ENCODE assay signal across 28 mouse cellular contexts in genomic region chr17:69821473-69821872, GRCm38 (mm10).
DNase-seq lines count a peak whose midpoint lies in the region; ATAC-seq and TF ChIP-seq lines count a peak whose summit lies in the region.
"Had no signal": no experiment of that assay in that cellular context is flagged by ENCODE, and none has a peak within 500 bp of the region (broad histone marks: within the 10 kb centered on the region; RNA-seq: fewer than 3 reads in every experiment).

No protein-coding gene starts in this region.

- no peak for ATAC-seq in forebrain, embryonic 14.5 days
- ATAC-seq: activated CD4-positive, CD25-positive, alpha-beta regulatory T cell, adult 4 months; forebrain, embryonic 16.5 days; intestine, embryonic 16.5 days had no signal

- no peaks in the 10 kb centered on the region for H3K27me3 ChIP-seq in forebrain, embryonic 14.5 days (replicated peaks; ENCODE audit: control insufficient read depth, insufficient read depth, low read length)
- H3K27me3 ChIP-seq in forebrain, embryonic 10.5 days (ENCODE audit: poor library complexity, severe bottlenecking) = no peaks in the 10 kb centered on the region
- no peaks in the 10 kb centered on the region for H3K27me3 ChIP-seq in cerebellum, adult 2 months (ENCODE audit: control insufficient read depth, insufficient read depth, low read length)
- H3K27me3 ChIP-seq: CH12.LX; hindbrain, embryonic 12.5 days; limb, embryonic 13.5 days; midbrain, embryonic 12.5 days; neural tube, embryonic 13.5 days had no signal

- H3K4me3 ChIP-seq in forebrain, embryonic 14.5 days (ENCODE audit: low read depth, low read length) = no peak overlapping the region
- no peak overlapping the region for H3K4me3 ChIP-seq in forebrain, embryonic 10.5 days
- no peak overlapping the region for H3K4me3 ChIP-seq in cerebellum, adult 2 months (replicated peaks; ENCODE audit: insufficient read depth, low read depth, low read length)
- H3K4me3 ChIP-seq: hindbrain, embryonic 12.5 days; limb, embryonic 13.5 days; midbrain, embryonic 12.5 days; neural tube, embryonic 13.5 days had no signal

- no peak overlapping the region for H3K4me2 ChIP-seq in forebrain, embryonic 14.5 days (ENCODE audit: low read length)
- H3K4me2 ChIP-seq: hindbrain, embryonic 12.5 days; limb, embryonic 13.5 days; liver, embryonic 11.5 days; midbrain, embryonic 12.5 days; neural tube, embryonic 13.5 days had no signal

- H3K9me3 ChIP-seq in forebrain, embryonic 14.5 days (replicated peaks; ENCODE audit: control insufficient read depth, low read length) = no peaks in the 10 kb centered on the region
- H3K9me3 ChIP-seq in forebrain, embryonic 10.5 days = no peaks in the 10 kb centered on the region
- H3K9me3 ChIP-seq: hindbrain, embryonic 12.5 days; limb, embryonic 13.5 days; midbrain, embryonic 12.5 days; neural tube, embryonic 13.5 days had no signal

- H3K4me1 ChIP-seq in forebrain, embryonic 14.5 days (ENCODE audit: control insufficient read depth, insufficient read depth, low read length) = no peaks in the 10 kb centered on the region
- H3K4me1 ChIP-seq in forebrain, embryonic 10.5 days = no peaks in the 10 kb centered on the region
- H3K4me1 ChIP-seq in cerebellum, adult 2 months (ENCODE audit: control insufficient read depth, insufficient read depth, low read length) = no peaks in the 10 kb centered on the region
- H3K4me1 ChIP-seq: hindbrain, embryonic 12.5 days; limb, embryonic 13.5 days; midbrain, embryonic 12.5 days; neural tube, embryonic 13.5 days had no signal

- WGBS in forebrain, embryonic 14.5 days = 66% methylated on average over 5 of the region's 5 CpGs
- WGBS in forebrain, embryonic 10.5 days = 84% methylated on average over 5 of the region's 5 CpGs
- 58% methylated on average over 5 of the region's 5 CpGs for WGBS in cerebellum, adult 2 months

- no peak overlapping the region for H3K27ac ChIP-seq in forebrain, embryonic 14.5 days (ENCODE audit: low read depth, low read length)
- no peak overlapping the region for H3K27ac ChIP-seq in forebrain, embryonic 10.5 days
- no peak overlapping the region for H3K27ac ChIP-seq in cerebellum, adult 2 months (ENCODE audit: insufficient read depth, low read length)
- H3K27ac ChIP-seq: hindbrain, embryonic 12.5 days; kidney, postnatal 0 days; limb, embryonic 13.5 days; midbrain, embryonic 12.5 days; neural tube, embryonic 13.5 days had no signal

- no peak overlapping the region for H3K9ac ChIP-seq in forebrain, embryonic 14.5 days (ENCODE audit: low read length)
- H3K9ac ChIP-seq: hindbrain, embryonic 12.5 days; limb, embryonic 13.5 days; midbrain, embryonic 12.5 days; neural tube, embryonic 13.5 days had no signal

- no peak for TF ChIP-seq POLR2A in cerebellum, adult 2 months (IDR thresholded peaks at IDR 0.05; ENCODE audit: borderline replicate concordance, insufficient read depth, low read length)

- H3K36me3 ChIP-seq in forebrain, embryonic 14.5 days (ENCODE audit: control insufficient read depth, insufficient read depth, low read length) = no peaks in the 10 kb centered on the region
- H3K36me3 ChIP-seq in forebrain, embryonic 10.5 days (replicated peaks) = no peaks in the 10 kb centered on the region
- H3K36me3 ChIP-seq: hindbrain, embryonic 12.5 days; limb, embryonic 13.5 days; midbrain, embryonic 12.5 days; neural tube, embryonic 13.5 days had no signal

- peak; percentile 3 for DNase-seq in forebrain, embryonic 14.5 days (ENCODE audit: low spot score)
- no peak for DNase-seq in forebrain, embryonic 10.5 days (ENCODE audit: extremely low spot score, low spot score)
- DNase-seq in layer of hippocampus, adult 9-11 months = peak; percentile 4
- DNase-seq in layer of hippocampus, postnatal 10 days (ENCODE audit: low spot score in 2 of 2) = no peak
- DNase-seq in right cerebral cortex, adult 18-20 months = peak; percentile 5
- no peak for DNase-seq in right cerebral cortex, postnatal 36 days (ENCODE audit: low spot score in 2 of 2)
- no peak for DNase-seq in cerebellum, adult 2 months
- DNase-seq: adrenal gland, adult 2 months; adrenal gland, postnatal 36 days; cerebellum, adult 8-10 months; cerebellum, postnatal 25 days; gastrocnemius, postnatal 14 days; kidney, adult 8-10 months; kidney, postnatal 4 days; lung, postnatal 36 days; retina, postnatal 1 day; spleen, adult 18-20 months; thymus, postnatal 14 days had no signal

- TF ChIP-seq CTCF in cerebellum, adult 2 months (IDR thresholded peaks at IDR 0.05; ENCODE audit: borderline replicate concordance, insufficient read depth, low read depth, low read length) = no peak

Comparison
In these comparisons a context has a peak if more than half of its experiments do, and no peak if none do; other contexts are left out.
1. DNase-seq: peak in forebrain, embryonic 14.5 days (single experiment), layer of hippocampus, adult 9-11 months (single experiment) and right cerebral cortex, adult 18-20 months (single experiment); none in forebrain, embryonic 10.5 days (single experiment), layer of hippocampus, postnatal 10 days (0 of 2), right cerebral cortex, postnatal 36 days (0 of 2) and cerebellum, adult 2 months (0 of 2).